Mouse (Mus musculus) adrenal gland, postnatal 25 days (tissue): ENCODE data around the gene Umps. TPM values are rescaled to one million over a fixed set of nuclear protein-coding genes. Genes with fewer than 3 reads are reported as not detected.
A peak's percentile ranks its signal among the peaks of the same experiment; 100 is the strongest.

Experiments used
- DNase-seq: peaks from one replicate; pipeline ENCODE4 v3.0.0; 2021; ENCODE audit warnings: mixed read lengths
- total RNA-seq: library from RNA; stranded (reverse); gene quantifications from 2 replicates; pipeline ENCODE4 v1.2.3, GENCODE M21; 2021

The Umps gene
- total RNA-seq, 1 experiment from 2014 or later: 48.2 TPM

DNA sequence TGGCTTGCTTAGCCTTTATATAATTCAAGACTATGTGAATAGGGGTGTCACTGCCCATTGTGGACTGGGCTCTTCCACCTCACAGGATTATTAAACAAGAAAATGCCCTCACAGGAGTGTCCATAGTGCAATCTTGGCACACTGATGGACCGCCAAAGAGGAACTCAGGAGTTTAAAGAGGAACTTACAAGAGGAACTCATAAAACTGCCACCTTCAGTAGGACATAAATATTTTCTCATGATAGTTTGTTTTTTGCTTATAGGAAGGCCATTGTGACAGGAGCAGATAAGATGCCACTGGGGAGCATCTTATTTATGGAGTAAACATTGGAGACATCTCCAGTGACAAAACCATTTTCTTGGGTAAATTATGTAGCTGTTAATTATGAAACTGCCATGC, 12.0 kb downstream of the Umps start:
- DNase-seq: no peak

DNA sequence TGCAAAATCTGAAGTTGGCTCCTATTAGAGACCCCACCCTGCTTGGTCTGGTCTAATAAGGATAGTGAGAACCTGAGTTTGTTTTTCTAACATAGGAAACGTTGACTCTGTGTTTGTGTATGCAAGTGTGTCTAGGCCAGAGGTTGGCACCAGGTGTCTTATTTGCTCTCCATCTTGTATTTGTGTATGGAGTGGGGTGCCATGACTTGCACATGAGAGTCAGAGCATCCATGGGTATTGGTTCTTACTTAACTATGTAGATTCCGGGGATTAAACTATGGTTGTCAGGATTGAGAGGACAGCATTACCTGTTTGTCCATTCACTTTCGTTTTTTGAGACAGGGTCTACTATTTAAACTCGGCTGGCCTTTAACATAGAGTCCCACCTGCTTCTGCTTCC, 13.8 kb downstream of the Umps start:
- DNase-seq: no peak

DNA sequence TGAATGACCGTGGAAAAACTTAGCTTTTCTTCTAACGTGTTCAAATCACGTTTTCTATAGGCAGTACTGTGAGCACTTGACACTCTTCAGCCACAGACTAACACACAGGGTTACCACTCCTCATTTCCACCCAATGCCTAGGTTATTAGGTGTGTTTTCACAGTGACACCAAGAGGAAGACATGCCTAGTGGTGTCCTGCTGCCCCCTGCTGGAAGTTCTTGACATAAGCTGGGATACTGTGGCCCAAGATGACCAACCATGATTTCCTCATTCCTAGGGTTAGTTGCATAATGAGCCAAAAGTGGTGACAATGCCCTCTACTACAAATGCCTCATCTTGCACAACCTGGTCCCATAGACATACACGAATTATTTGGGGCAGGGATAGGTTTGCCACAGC, 16.0 kb downstream of the Umps start:
- DNase-seq: peak; percentile 87

DNA sequence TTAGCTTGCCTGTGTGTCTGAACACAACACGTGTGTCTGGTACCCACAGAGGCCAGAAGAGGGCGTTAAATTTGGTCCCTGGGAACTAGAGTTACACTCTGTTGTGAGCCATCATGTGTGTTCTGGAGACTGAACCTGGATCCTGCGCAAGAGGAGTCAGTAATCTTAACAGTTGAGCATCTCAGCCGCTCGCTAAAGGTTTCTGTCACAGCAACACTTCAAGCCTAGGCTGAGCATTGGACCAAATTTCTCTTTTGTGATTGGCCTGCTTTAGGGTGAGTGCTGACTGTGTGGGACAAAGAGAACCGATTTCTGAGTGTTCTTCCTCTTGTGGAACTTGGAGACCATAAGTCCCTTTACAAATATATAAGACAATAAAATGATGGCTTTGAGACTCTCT, 16.5 kb downstream of the Umps start:
- no peak for DNase-seq

DNA sequence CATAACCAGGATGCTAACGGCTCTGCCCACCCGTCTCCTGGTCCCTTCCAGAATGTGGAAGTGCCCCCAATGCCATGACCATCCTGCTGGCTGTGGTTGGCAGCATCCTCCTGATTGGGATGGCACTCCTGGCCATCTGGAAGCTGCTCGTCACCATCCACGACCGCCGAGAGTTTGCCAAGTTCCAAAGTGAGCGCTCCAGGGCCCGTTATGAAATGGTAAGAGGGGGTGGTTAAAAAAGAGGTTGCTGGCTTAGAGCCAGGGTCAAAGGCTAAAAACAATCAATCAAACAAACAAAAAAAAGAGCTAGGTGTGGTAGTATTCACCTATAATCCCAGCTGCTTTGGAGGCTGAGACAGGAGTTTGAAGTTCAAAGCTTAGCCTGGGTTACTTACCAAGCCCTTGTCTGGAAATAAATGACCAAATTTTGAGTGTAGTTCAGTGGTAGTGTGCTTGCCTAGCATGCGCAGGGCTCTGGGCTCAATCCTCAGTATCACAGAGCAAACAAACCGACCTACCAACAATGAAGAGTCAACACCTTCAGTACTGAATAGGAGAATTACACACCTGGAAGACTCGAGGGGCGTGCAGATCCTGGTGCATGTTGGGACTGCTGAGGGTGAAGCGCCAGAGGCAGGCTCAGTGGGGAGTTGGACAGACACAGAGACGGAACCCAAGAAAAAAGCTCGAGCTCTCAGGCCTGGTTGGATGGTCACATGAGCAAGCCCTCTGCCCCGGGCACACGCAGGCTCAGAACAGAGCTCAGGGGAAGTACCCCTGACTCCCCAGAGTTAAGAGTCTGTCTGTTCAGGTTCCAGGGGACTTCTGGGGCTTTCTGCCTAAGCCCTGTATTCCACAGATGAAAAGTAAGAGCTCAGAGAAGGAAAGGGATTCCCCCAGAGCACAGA, 18.9 kb downstream of the Umps start:
- no peak for DNase-seq

DNA sequence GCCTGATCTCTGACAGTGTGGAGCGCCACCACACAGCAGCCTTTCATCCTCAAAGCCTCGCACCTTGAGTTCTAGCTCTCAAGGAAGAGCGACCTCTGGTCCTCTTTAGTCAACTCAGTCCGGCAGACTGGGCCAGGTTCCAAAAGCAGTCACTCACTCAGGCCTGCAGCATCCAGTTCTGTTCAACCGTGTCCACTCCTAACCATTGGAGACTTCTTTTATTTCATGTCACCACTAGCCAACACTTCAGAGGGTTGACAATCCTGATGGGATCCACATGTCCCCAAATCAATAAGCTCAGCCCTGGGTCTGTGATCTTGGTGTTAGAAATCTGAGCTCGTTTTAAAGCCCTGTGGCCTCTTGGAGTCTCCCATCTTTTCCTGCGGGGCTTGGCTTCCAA, 20.8 kb downstream of the Umps start:
- DNase-seq: no peak

DNA sequence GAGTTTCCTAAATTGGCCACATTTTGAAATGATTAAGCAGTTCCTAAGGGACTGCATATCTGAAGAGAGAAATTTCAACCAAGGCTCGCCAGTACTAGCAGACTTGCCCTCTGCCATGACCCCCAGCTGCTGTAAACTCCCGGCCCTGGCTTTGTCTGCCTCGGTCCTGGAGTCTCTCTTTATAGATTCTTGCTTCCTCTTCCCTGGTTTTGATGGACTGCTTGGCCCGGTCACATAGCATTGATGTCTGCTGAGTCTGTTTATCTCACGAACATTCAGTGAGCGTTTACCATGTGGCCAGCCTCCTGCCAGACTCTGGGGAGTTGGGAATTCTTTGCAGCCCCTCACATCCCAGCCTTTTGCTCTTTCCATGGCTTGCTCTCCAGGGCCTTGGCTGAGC, 22.1 kb downstream of the Umps start:
- no peak for DNase-seq

DNA sequence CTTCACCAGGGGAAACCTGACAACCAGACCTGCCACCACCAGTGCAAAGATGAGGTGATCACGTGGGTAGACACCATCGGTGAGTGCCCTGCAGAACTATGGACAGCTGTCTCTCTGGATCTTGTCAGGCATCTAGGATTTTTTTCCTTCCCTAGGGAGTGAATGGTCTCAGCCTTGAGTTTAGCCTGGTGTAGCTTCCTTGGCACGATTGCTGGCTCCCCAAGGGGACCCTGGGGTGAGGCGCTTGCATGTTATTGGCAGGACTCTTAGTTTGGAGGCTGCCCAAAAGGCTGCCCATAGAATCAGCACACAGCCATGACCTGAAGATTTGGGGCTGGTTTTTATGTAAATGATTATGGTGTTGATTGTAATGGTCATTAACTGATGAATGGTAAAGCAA, 22.7 kb downstream of the Umps start:
- DNase-seq: no peak

DNA sequence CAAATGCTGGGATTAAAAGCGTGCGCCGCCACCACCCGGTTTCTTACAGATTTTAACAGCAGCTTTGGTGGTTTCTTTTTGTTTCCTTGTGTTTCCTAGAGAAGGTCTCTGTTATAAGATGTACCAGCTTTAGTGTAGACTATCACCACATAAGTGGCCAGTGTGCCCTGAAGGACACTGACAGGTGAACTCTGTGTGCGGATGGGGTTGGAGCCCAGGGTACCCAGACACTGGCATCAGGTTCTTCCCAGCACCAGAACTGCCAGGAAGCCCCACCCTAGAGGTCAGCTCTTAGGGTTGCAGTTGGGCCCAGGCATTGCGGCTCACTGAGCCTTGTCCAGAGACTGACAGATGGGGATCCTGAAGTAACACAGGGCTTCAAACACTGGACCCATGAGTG, 23.4 kb downstream of the Umps start:
- DNase-seq: no peak

DNA sequence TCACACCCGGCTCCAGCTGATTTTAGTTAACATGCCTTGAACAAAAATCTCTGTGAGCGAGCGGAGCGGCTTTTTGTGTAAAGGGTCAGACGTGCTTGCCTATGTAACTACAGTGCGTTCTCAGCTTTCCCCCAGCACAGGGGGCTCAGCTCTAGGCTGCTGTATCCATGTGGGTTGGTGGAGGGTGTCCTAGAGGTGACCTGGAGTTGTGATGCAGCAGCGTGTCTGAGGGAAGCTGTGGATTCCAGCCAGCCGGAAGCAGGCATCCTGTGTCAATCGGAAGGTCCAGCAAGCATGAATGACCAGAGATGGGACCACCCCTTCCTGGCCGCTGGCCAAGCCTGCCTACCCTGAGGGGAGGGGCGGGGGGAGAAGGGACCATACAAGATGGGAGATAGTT, 24.5 kb downstream of the Umps start:
- DNase-seq: peak; percentile 70

DNA sequence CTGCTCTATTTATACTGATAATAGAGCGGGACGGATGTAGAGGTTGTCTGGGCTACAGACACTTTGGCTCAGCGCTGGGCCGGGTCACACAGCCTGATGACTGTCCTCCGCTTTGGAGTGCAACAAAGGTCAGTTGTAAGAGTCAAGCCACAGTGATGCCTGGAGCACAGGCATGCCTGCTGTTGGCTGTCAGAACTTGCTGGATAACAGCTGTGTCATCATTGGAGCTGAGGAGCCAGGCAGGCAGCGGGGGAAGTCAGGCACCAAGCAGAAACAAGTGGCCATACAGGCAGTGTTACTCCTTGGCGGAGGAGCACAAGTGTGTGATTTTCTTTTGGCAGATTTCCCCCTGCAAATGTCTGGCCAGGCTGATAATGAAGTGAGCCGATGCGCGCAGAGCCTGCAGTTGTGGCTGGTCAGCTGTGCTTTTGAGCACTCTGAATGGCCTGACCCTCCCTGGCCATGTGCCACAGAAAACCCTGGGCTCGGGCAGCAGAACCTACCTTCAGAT, 25.5 kb downstream of the Umps start:
- DNase-seq: no peak

DNA sequence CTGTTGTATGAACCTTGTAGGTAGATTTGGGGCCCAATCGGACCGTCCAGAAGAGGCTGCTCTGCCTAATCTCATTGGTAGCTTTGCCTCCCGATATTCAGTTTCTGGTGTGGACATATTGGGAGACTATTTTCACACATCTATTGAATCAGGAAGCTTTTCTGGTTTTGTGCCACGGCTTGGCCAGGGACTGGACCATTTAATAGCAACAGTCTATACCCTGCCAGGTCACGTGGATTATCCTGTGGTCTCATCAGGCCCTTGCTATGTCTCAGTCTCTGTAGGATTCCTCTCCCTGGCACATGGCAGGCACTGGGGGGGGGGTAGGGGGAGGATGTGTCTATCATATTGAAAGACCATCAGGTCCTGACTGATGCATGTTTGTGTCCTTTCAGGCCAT, 26.7 kb downstream of the Umps start:
- DNase-seq: no peak

DNA sequence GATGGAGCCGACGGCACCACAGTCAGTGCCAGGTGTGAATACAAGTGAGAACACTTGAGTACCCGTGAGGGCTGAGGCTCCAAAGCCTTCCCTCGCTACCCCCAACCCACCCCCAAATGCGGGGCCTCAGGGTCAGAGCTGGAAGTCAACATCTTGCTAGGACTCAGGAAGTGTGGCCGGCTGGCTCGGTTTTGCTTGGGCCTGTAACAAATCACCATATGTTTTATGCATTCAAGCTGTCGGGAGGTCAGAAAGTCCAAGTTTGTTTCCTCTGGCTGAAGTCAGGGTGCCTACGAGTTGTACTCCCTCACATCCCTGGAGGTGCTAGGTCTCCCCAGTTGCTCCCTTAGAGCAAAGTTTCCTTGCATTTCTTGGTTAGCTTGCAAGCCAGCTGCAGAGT, 27.2 kb downstream of the Umps start:
- DNase-seq: no peak

DNA sequence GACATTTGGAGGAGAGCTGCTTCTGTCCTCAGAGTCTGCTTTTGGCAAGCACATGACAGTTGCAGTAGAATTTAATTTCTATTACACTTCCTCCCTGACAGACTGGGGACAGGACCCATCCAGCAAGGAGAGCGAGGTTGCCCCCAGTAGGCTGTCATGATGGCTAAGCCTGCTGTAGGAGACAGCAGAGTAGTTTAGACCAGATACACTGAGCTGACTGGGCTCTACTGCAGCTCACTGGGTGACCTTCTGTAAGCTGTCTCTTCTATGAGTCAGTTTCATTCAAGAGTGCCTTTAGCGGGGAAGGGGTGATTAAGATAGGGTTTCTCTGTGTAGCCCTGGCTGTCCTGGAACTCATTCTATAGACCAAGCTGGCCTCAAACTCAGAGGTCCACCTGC, 27.7 kb downstream of the Umps start:
- no peak for DNase-seq

DNA sequence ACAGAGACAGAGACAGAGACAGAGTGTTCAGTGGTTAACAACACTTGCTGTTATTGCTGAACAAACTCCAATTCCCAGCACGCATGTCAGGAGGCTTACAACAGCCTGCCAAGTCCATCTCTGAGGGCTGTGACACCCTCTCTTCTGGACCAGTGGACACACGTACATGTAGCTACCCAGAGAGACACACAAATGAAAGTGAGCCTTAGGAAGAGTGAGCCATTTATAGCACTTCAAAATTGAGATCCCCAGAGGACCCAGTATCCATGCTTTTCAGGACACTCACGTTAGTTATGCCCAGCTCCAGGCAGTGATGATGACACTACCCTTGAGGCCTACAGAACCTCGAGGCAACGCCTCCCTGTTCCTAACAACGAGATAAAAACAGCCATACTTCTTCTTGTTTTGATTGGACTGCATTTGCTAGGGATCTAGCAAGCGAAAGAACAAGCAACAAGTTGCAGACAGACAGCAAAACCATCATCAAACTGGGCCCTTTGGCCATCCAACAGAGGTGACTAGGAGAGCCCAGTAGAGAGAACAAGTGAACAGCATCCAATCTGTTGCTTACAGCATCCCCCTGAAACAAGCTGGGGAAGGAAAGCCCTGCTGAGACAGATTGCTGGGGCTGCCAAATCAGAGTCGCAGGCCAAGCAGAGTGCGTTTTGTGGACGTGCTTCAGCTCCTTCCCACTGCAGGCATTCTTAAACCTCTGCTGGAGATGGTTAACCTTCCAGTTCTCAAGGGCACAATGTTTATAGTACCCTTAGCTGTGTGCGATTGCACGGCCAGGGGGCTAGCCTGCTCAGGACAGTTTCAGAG, 28.3 kb downstream of the Umps start:
- no peak for DNase-seq

DNA sequence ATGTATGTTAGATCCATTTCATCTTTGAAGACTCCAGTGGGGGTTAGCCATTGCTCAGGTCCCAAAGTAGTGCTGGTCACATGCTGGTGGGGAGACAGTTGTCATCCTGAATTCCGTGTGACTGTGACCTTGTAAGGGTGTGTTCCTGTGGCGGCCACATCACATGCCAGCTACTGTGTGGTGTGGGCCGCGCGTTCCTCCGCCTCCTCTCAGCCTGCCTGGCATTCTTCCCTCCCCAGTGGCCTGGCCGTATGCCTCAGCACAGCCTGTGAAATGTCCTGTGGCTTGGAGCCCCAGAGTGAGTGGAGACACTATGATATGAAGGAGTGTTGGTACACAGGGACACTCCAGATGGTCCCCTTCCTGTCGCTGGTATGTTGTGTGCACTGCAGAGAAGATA, 29.3 kb downstream of the Umps start:
- peak; percentile 74 for DNase-seq

DNA sequence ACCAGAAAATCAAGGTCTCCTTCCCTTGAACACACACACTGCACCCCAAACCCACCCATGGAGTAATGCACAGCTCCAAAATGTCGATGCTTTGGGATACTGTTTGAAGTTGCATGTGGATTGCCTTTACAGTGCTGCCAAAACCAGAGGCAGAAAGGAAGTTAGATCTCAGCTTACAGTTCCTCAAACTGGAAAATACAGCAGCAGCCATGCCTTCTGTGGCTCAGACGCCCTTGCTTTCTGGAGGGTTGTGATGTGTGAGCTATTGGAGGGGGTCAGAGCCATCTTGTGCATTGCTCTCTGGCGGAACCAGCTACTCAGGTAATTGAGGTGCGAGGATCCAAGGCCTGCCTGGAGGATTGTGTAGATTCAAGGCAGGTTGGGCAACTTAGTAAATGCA, 30.0 kb downstream of the Umps start:
- DNase-seq: no peak

DNA sequence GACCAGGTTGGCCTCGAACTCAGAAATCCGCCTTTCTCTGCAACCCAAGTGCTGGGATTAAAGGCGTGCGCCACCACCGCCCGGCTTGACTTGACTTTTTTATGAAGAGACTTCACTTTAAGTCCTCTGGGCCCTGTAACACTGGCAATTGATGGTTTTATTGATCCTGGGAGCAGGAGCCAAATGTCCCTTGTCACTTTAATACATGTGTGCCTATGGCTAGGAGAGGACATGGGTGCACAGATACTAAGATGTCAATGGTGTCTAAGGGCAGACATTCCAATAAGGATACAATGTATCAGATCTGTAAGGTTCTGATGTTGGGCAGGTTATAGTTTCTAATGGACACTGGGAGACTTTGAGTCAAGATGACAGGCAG, 31.4 kb downstream of the Umps start:
- DNase-seq: no peak

DNA sequence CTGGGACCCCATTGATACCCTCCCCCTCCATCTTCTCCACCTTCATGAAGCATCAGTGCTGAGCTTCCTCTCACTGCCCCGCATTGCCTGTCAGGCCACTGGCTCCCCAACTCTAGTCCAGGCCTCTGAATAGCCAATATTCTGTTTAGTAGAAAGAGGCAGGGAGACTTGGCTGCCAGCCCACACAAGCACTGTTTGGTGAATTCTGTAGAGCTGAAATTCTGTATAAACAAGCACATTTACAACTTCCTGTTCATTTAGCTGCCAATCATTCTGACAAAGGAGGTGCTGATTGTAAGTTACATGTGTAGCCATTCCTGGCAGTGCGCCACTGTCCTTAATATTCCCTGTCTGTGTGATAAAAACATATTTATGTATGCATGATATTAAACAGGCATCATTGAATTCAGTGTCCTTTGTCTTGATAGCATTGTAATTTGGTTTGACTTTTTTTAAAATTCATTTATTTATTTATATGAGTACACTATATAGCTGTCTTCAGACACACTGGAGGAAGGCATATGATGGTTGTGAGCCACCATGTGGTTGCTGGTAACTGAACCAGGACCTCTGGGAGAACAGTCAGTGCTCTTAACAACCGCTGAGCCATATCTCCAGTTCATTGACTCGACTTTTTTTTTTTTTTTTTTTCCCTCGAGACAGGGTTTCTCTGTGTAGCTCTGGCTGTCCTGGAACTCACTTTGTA, 32.0 kb downstream of the Umps start:
- no peak for DNase-seq

DNA sequence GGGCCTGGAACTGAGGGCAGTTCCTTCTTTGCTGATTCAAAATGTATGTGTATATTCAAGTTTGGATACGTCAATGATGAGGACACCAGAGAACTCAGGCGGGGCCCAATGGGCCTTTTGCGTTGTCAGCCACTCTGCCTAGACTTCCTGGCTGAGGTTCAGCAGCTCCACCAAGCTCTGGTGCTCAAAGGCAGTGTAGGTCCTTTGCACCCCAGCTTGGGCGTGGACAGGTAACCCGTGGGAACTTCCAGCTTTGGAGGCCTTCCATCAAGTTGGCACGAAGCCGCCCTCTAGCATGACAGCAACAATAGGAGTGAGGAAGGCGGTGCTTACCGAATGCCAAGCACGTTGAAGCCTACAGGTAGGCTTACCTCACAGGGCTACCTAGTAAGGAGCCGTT, 33.4 kb downstream of the Umps start:
- no peak for DNase-seq

DNA sequence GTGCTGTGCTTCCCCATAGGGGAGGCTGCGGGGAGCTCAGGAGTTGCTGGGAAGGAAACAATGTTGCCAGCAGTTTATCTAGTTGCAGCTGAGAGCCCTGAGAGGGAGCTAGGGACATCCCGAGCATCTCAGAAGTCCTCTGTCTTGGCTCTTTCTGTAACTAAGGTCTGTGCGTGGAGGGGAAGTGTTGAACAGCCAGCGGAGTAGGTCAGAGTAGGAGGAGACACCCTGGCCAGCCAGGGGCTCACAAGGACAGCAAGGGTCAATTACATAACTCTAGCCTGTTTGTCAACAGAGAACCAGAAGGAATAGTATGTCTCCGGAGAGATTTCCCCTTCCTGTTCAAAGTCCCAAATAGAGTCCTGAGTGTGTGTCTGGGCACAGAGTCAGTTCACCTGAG, 34.7 kb downstream of the Umps start:
- no peak for DNase-seq

DNA sequence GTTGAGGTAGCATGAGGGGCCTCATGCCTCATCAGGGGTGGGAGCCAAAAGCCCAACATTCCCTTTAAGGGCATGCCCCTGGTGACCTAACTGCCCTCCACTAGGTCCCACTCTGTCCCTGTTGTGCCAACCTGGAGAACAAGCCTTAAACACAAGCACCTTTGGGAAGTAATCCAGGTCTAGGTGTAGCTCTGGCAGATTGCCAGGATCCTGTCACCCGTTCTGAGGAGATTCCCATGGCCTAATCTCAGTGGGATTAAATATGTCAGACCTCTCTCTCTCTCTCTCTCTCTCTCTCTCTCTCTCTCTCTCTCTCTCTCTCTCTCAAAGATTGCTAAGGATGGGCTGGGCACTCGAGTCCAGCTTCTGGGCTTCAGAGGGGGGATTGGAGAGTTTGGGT, 35.2 kb downstream of the Umps start:
- no peak for DNase-seq

DNA sequence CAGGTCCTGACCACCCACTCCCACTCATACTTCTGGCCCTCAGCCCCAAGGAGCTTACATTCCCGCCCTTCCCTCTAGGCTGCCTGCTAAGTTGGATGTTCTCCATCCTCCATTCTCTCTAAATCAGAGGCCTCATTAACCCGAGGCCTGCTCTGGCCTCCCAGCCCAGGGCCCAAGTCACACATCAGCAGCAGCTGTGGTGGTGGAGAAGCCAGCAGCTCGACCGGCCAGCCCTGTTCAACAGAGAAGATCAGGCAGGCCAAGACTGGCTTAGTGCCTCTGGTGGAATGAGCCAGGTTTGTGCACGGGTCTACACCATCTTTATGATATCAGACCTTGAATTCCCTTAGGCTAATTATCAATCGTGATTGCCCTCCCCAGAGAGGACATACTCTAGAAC, 36.1 kb downstream of the Umps start:
- no peak for DNase-seq
